Mouse (Mus musculus) right cerebral cortex, postnatal 25 days (tissue): ENCODE measurements around the gene Foxo3.

Experiments
- DNase-seq: peaks from one replicate; pipeline ENCODE4 v3.0.0; 2022

The Foxo3 gene

GRCm38 (mm10) chr10:42248156-42248555 is 28.4 kb downstream of the Foxo3 start:
- DNase-seq: no peak

GRCm38 (mm10) chr10:42247125-42247816 is 29.3 kb downstream of the Foxo3 start:
- no peak for DNase-seq

GRCm38 (mm10) chr10:42246483-42246882 is 30.1 kb downstream of the Foxo3 start:
- DNase-seq: no peak

GRCm38 (mm10) chr10:42245636-42246035 is 30.9 kb downstream of the Foxo3 start:
- DNase-seq: no peak

GRCm38 (mm10) chr10:42245256-42245601 is 31.3 kb downstream of the Foxo3 start:
- DNase-seq: no peak

- no peak for DNase-seq
Measured at GRCm38 (mm10) chr10:42244420-42245255, 31.9 kb downstream of the Foxo3 start.

GRCm38 (mm10) chr10:42243925-42244324 is 32.6 kb downstream of the Foxo3 start:
- DNase-seq: no peak

GRCm38 (mm10) chr10:42242484-42242883 is 34.1 kb downstream of the Foxo3 start:
- no peak for DNase-seq

- no peak for DNase-seq
Measured at GRCm38 (mm10) chr10:42241775-42242174, 34.8 kb downstream of the Foxo3 start.

- DNase-seq: no peak
Measured at GRCm38 (mm10) chr10:42239810-42240111, 36.8 kb downstream of the Foxo3 start.

GRCm38 (mm10) chr10:42238923-42239809 is 37.4 kb downstream of the Foxo3 start:
- no peak for DNase-seq

- no peak for DNase-seq
Measured at GRCm38 (mm10) chr10:42238296-42238695, 38.3 kb downstream of the Foxo3 start.

GRCm38 (mm10) chr10:42237556-42237955 is 39.0 kb downstream of the Foxo3 start:
- DNase-seq: no peak

GRCm38 (mm10) chr10:42235321-42235720 is 41.2 kb downstream of the Foxo3 start:
- no peak for DNase-seq

- no peak for DNase-seq
Measured at GRCm38 (mm10) chr10:42232977-42233376, 43.6 kb downstream of the Foxo3 start.

GRCm38 (mm10) chr10:42231847-42232246 is 44.7 kb downstream of the Foxo3 start:
- DNase-seq: no peak

GRCm38 (mm10) chr10:42231100-42231541 is 45.4 kb downstream of the Foxo3 start:
- no peak for DNase-seq

- no peak for DNase-seq
Measured at GRCm38 (mm10) chr10:42230471-42231099, 46.0 kb downstream of the Foxo3 start.

GRCm38 (mm10) chr10:42227751-42228241 is 48.8 kb downstream of the Foxo3 start:
- no peak for DNase-seq

- no peak for DNase-seq
Measured at GRCm38 (mm10) chr10:42226176-42226575, 50.4 kb downstream of the Foxo3 start.

- DNase-seq: no peak
Measured at GRCm38 (mm10) chr10:42225184-42225935, 51.2 kb downstream of the Foxo3 start.

GRCm38 (mm10) chr10:42221996-42222395 is 54.6 kb downstream of the Foxo3 start:
- DNase-seq: no peak
